Mouse (Mus musculus): ENCODE measurements around the gene Abca4.

The Abca4 gene

DNA sequence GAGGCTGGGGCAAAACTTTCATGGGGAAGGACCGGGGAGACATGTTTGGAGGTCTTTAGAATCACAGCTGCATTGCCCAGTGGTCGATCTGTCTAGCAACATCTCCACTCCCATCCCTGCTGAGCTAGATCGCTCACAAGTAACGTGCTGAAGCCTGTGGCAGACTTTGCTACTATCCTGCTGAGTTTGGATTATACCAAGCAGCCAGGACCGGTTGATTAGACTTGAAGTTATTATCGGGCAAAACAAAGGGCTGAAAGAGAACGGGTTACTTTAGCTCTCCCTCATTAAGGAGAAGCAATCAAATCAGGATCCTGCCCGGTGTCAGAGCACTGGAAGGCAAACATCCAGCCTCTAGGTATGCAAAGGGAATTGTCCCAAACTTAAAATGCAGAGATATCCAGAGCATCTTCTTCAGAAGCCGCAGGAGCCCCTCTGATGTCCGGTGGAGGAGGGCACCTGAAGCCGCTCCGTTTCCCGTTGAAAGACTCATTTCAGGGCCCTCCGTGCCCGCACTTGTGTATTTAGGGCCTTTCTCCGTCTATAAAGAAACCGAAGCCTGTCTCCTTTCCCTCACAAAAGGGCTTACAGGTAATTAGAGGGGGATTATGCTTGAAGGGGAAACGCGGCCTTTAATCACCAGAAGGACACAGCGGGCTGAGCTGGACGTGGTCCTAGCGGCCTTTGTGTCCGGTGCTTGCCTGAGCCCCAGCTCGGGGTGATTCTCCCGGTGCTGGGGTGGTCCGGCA lies at the start of gene Abca4:
Gene Abca4, plus strand, starts transcription at position 645 of the 749 bp plus-strand sequence.
- DNase-seq (ENCODE audit: low spot score in 2 of 2): no peak

- no peak for DNase-seq (ENCODE audit: low spot score in 2 of 2)
Observed at GRCm38 (mm10) chr3:121995125-121995524, 49.1 kb upstream of the Abca4 start.

- no peak for DNase-seq (ENCODE audit: low spot score in 2 of 2)
Observed at GRCm38 (mm10) chr3:121999934-122000333, 44.3 kb upstream of the Abca4 start.

DNA sequence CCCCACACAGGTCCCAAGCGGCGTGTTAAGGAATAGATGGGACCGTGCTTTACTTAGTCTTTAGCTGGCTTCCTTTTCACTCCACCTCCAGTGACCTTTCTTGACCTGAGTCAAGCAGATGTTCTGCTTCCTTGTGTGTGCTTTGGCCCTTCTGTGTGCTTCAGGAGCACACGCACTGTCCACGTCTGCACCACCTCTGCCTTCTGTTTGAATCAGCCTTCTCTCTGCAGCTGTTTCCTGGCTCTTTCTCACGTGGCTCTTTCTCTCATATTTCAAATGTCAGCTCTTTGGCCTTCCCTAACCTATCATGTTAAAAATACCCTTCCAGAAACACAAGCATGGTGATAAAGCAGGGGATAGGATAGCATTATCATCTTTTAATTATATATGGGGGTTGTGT lies 42.7 kb upstream of the Abca4 start:
- no peak for DNase-seq (ENCODE audit: low spot score in 2 of 2)

GRCm38 (mm10) chr3:122009818-122010217 lies 34.4 kb upstream of the Abca4 start:
- DNase-seq (ENCODE audit: low spot score in 2 of 2): no peak

DNA sequence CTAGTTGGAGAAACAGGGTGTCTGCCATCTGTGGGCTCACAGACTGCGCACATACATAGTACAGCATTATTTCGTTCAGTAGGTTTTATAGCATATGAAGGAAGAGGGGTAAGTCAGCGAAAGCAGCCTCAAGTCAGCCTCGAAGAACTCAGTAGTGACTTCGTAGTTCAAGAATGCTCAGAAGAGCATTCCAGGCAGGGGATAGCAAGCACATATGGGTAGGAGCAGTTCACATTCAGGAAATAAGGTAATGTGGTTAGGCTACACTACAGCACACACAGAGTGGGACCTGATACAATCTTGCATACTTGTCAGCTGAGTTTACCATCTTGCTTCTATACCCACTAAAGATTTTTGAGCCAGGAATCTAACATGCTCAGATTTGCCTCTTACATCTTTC lies 34.0 kb upstream of the Abca4 start:
- DNase-seq (ENCODE audit: low spot score in 2 of 2): no peak

DNA sequence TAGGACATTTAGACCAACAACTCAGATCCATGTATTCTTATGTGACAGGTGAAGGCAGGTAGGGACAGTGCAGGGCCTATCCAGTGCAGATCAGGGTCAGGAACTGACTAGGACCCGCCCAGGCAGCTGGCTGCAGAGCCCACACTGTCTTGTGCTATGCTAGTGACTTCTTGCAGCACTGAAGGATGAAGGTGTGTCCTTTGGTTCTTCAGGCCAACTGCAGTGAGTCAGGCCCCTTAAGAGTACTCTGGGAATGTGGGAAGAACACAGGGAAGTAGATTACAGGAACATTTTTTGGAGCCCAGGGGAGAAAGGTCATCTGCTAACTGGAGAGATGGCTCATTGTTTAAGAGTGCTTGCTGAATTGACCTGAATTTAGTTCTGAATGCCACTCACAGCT lies 31.8 kb upstream of the Abca4 start:
- peak in 1 of 2 experiments; percentile 9 for DNase-seq (ENCODE audit: low spot score in 2 of 2)

- no peak for DNase-seq (ENCODE audit: low spot score in 2 of 2)
Observed at GRCm38 (mm10) chr3:122018421-122018820, 25.8 kb upstream of the Abca4 start.

GRCm38 (mm10) chr3:122019159-122019558 lies 25.1 kb upstream of the Abca4 start:
- no peak for DNase-seq (ENCODE audit: low spot score in 2 of 2)

- DNase-seq (ENCODE audit: low spot score in 2 of 2): no peak
Observed at GRCm38 (mm10) chr3:122021029-122021652, 23.1 kb upstream of the Abca4 start.

- DNase-seq (ENCODE audit: low spot score in 2 of 2): no peak
Observed at GRCm38 (mm10) chr3:122022355-122022754, 21.9 kb upstream of the Abca4 start.

DNA sequence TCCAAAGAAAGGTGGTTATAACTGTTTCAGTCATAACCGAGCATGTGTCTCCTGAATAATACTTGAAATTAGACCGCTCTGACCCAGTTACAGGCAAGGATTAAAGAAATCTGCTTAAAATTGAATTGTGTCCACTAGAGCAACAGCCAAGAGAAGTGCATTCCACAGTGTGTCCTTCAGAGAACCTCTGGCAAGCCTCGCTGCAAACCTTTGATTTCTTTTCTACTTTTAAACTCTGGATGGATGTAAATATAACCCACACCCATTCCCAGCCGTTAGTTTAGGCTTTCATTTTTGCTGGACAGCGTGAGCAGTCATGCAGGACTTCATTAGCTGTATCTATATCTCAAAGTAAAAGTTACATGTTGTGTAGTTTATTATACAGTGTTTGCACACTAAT lies 17.6 kb upstream of the Abca4 start:
- DNase-seq (ENCODE audit: low spot score in 2 of 2): no peak

DNA sequence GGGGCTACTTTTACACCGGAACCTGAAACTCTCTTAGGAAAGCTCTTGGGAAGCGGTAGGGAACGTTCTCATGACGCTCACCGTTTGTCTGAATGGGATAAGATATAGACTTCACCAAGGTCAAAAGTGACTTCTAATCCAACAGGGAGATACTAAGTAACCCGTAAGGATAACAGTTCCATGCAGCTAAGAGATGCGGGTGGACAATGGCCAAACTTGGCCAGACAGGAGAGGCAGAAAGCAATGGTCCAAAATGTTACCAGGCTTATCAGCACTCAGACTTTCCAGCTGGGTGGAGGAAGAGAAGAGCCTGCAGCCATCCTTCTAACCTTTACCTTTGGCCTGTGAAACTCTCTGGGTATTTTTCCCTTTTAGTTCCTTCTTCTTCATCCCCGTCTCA lies 16.5 kb upstream of the Abca4 start:
- no peak for DNase-seq (ENCODE audit: low spot score in 2 of 2)

- no peak for DNase-seq (ENCODE audit: low spot score in 2 of 2)
Observed at GRCm38 (mm10) chr3:122033248-122033837, 10.9 kb upstream of the Abca4 start.

DNA sequence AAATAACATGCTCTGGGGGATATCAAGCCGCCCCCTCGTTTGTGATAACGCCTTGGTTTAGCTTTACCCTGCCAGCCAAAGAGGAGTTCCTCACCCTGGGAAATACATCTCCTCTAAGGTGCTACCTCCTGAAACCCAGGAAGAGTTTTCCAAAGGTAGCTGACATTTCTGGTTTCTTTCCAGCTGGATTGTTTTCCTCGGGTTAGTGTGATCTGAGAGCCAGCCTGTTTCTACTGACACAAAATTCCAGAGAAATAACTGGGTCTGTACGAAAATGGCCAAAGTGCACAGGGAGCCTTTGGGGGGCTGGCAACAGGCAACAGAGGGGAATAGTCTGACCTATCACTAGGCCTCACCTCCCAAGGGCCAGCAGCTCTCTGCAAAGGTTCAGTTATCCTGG lies 10.0 kb upstream of the Abca4 start:
- DNase-seq (ENCODE audit: low spot score in 2 of 2): no peak

DNA sequence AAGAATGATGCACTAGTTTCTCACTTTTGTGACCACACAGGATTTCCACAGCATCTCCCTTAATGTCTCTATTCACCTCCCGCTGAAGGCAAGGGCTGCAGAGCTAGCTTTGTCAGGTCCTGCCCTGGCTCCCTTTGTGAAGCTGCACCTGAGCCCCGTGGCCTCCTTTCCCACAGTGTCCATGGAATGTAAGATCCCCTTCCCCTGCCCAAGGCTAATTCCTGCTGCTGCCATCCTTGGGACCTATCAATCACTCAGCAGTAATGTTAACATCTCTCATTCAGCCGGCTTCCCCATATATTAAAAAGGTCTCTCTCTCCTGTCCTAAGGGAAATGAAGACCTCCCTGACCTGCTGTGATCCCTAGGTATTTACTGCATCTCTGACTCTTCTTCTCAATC lies 9.2 kb upstream of the Abca4 start:
- DNase-seq (ENCODE audit: low spot score in 2 of 2): no peak

DNA sequence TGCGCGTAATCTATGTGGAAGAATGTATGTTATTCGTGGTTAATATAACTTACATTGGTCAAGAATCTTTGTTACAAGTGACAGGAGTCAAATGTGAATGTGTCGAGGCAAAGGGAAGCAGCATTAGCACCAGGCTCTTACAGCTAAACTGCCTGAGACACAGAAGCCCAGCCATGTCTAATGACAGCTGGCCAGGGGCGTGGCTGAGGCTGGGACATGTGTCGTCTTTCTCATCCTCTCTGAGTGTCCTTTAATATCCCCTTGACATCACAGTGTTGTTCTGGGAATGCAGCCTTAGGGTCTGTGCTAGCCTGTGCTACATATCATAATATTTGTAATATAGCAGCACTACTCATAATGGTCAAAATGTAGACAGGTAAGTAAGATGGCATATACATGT lies 3.7 kb upstream of the Abca4 start:
- no peak for DNase-seq (ENCODE audit: low spot score in 2 of 2)

DNA sequence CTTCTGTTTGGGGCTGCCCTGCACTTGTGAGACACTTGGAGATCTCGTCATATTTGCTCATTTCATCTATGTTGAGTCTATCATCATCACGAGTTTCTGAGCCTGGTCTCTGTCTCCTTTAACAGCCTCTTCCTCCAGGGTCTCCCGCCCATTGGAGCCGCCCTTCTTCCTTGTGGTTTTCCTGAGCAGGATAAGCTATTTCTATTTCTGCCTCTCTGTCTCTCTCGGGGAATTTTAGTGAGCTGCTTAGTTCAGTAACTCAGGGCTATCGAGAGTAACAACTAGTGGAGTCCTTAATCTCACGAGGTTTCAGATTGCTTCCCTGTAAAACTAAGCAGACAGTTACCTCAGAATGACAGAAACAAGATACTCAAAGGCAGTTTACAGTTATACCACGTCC lies 1.1 kb upstream of the Abca4 start:
- DNase-seq (ENCODE audit: low spot score in 2 of 2): no peak

DNA sequence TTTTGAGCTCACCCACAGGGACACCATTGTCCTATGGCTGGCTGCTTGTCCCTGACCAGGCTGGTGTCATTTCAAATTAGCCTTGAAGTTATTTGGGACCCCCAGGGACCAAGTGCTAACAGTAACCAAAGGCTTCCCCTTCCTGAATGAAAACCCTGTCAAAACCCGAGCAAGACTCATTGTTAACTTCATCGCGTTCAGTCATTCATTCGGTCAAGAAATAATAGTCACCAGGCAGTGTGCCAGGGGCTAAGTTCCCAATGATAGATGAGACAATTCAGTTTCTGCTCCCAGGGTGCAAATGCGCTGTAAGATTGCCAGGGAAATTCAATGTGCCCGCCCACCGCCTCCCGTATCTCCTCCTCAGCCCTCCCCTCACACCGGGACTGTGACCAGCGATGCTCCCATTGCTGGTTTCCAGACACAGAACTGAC lies 2.0 kb downstream of the Abca4 start:
- no peak for DNase-seq (ENCODE audit: low spot score in 2 of 2)

GRCm38 (mm10) chr3:122047402-122047801 lies 3.2 kb downstream of the Abca4 start:
- DNase-seq (ENCODE audit: low spot score in 2 of 2): no peak

GRCm38 (mm10) chr3:122047921-122048861 lies 3.9 kb downstream of the Abca4 start:
- no peak for DNase-seq (ENCODE audit: low spot score in 2 of 2)

DNA sequence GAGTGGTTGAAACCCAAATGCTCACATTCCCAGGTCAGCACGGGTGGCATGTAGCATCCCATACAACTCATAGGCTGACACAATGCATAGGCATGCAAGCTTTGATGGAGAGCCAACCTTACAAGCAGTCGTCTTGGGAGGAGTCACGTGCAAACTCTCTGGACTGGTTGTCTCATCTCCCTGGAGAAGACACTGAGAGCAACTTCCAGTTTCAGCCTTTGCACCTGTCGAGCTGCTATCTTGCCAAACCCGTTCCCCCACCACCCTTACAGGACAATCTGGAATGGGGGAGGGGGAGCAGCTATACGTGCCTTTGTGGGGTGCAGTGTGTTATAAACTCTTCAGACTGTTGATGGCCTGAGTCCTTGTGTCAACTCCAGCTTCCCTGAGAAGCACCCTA lies 4.9 kb downstream of the Abca4 start:
- no peak for DNase-seq (ENCODE audit: low spot score in 2 of 2)
